Mouse (Mus musculus) cortical plate, adult 2 months (tissue): ENCODE measurements at regions not wholly inside any gene's neighbourhood (a gene's known extent, or its start where the extent isn't known, plus 50 kb on each side); places are given as distances from the start of the nearest gene placed in this dataset.

Experiments used
- CTCF ChIP-seq: fragments of 200-500 bp; IDR thresholded peaks from 2 replicates; pipeline ENCODE4 v1.5.1; 2011; ENCODE audit warnings: mild to moderate bottlenecking, control low read depth, low read length; ENCODE audit not compliant: insufficient read depth; ENCODE audit errors: extremely low read depth
- POLR2A ChIP-seq: fragments of 200-500 bp; IDR thresholded peaks from 2 replicates; pipeline ENCODE4 v1.6.1; 2011; ENCODE audit warnings: mild to moderate bottlenecking, low read length, control low read depth; ENCODE audit not compliant: insufficient read depth; ENCODE audit errors: extremely low read depth

- TF ChIP-seq CTCF (no peak), POLR2A (no peak)
Measured at GRCm38 (mm10) chr10:19091110-19091509, 75.7 kb upstream of the Tnfaip3 start.
